Mouse (Mus musculus): ENCODE measurements around the gene Gm4756. TPM values are rescaled to one million over a fixed set of nuclear protein-coding genes. Genes with fewer than 3 reads are reported as not detected.
"Not testable (repeated sequence)": the region's sequence is repeated elsewhere in the genome, so short reads cannot be mapped to it uniquely, and the experiment has no call there.

Gm4756 gene
- not detected in 2 replicates for polyA plus RNA-seq (2014; fragmentation: Nextera tagmentation; extraction: Ambion mirVana)

- WGBS, result 82% methylated on average over 11 of the region's 11 CpGs
- no peaks in the 10 kb centered on the region for H3K9me3 ChIP-seq (ENCODE audit: control insufficient read depth, low read length)
- no peak within 1 kb of the TSS for H3K4me3 ChIP-seq (ENCODE audit: control insufficient read depth in 1 of 2, insufficient read depth in 1 of 2, low read depth in 1 of 2, low read length in 2 of 2)
- peaks cover 42% of the 10 kb centered on the region for H3K36me3 ChIP-seq (ENCODE audit: control insufficient read depth, insufficient read depth, low read length)
- H3K27ac ChIP-seq (replicated peaks in 1 of 2; ENCODE audit: control insufficient read depth in 1 of 2, insufficient read depth in 1 of 2, low read depth in 2 of 2, low read length in 2 of 2), result no peak within 1 kb of the TSS
- no peak within 1 kb of the TSS for H3K4me2 ChIP-seq (ENCODE audit: low read length)
- no peaks in the 10 kb centered on the region for H3K27me3 ChIP-seq (ENCODE audit: control insufficient read depth, insufficient read depth, low read length)
- H3K9ac ChIP-seq (ENCODE audit: low read length), result no peak within 1 kb of the TSS
- no peaks in the 10 kb centered on the region for H3K4me1 ChIP-seq (ENCODE audit: control insufficient read depth in 2 of 2, insufficient read depth in 2 of 2, low read length in 2 of 2)
- no peak for ATAC-seq (ENCODE audit: insufficient number of reproducible peaks, insufficient read depth, low FRiP score, low read depth)
These were observed at the start of gene Gm4756 for GRCm38 (mm10) chr12:72649611-72650330. Gene Gm4756, minus strand, starts transcription at chr12:72649661.

GRCm38 (mm10) chr12:72694901-72695463 is 45.5 kb upstream of the Gm4756 start:
- no peak overlapping the region for H3K27ac ChIP-seq (replicated peaks in 1 of 2; ENCODE audit: control insufficient read depth in 1 of 2, insufficient read depth in 1 of 2, low read depth in 2 of 2, low read length in 2 of 2)
- H3K4me1 ChIP-seq (ENCODE audit: control insufficient read depth in 2 of 2, insufficient read depth in 2 of 2, low read length in 2 of 2), result no peaks in the 10 kb centered on the region; a peak in 1 of 4 replicates
- H3K9ac ChIP-seq (ENCODE audit: low read length), result no peak overlapping the region
- no peaks in the 10 kb centered on the region for H3K9me3 ChIP-seq (ENCODE audit: control insufficient read depth, low read length)
- H3K4me3 ChIP-seq (ENCODE audit: control insufficient read depth in 1 of 2, insufficient read depth in 1 of 2, low read depth in 1 of 2, low read length in 2 of 2), result no peak overlapping the region
- peak overlapping the region; percentile 47 for H3K4me2 ChIP-seq (ENCODE audit: low read length)
- H3K27me3 ChIP-seq (ENCODE audit: control insufficient read depth, insufficient read depth, low read length), result no peaks in the 10 kb centered on the region
- 18% methylated on average over 9 of the region's 9 CpGs for WGBS
- no peak for ATAC-seq (ENCODE audit: insufficient number of reproducible peaks, insufficient read depth, low FRiP score, low read depth)
- no peaks in the 10 kb centered on the region for H3K36me3 ChIP-seq (ENCODE audit: control insufficient read depth, insufficient read depth, low read length)

- H3K9ac ChIP-seq (ENCODE audit: low read length), result no peak overlapping the region
- 57% methylated on average over 12 of the region's 12 CpGs for WGBS
- no peak for ATAC-seq (ENCODE audit: insufficient number of reproducible peaks, insufficient read depth, low FRiP score, low read depth)
- no peaks in the 10 kb centered on the region for H3K27me3 ChIP-seq (ENCODE audit: control insufficient read depth, insufficient read depth, low read length)
- H3K4me3 ChIP-seq (ENCODE audit: control insufficient read depth in 1 of 2, insufficient read depth in 1 of 2, low read depth in 1 of 2, low read length in 2 of 2), result no peak overlapping the region
- H3K4me1 ChIP-seq (ENCODE audit: control insufficient read depth in 2 of 2, insufficient read depth in 2 of 2, low read length in 2 of 2), result no peaks in the 10 kb centered on the region; a peak in 1 of 4 replicates
- no peaks in the 10 kb centered on the region for H3K9me3 ChIP-seq (ENCODE audit: control insufficient read depth, low read length)
- no peak overlapping the region for H3K27ac ChIP-seq (replicated peaks in 1 of 2; ENCODE audit: control insufficient read depth in 1 of 2, insufficient read depth in 1 of 2, low read depth in 2 of 2, low read length in 2 of 2)
- H3K4me2 ChIP-seq (ENCODE audit: low read length), result peak overlapping the region; percentile 37
- H3K36me3 ChIP-seq (ENCODE audit: control insufficient read depth, insufficient read depth, low read length), result no peaks in the 10 kb centered on the region
These were observed 45.0 kb upstream of the Gm4756 start for GRCm38 (mm10) chr12:72694438-72694837.

GRCm38 (mm10) chr12:72693895-72694294 is 44.4 kb upstream of the Gm4756 start:
- ATAC-seq (ENCODE audit: insufficient number of reproducible peaks, insufficient read depth, low FRiP score, low read depth), result no peak
- WGBS, result 42% methylated on average over 6 of the region's 6 CpGs
- Histone ChIP-seq H3K9me3 (ENCODE audit: control insufficient read depth, low read length) (no peaks in the 10 kb centered on the region), H3K4me2 (ENCODE audit: low read length) (peak overlapping the region; percentile 37), H3K9ac (ENCODE audit: low read length) (no peak overlapping the region), H3K27ac (replicated peaks in 1 of 2; ENCODE audit: control insufficient read depth in 1 of 2, insufficient read depth in 1 of 2, low read depth in 2 of 2, low read length in 2 of 2) (no peak overlapping the region), H3K36me3 (ENCODE audit: control insufficient read depth, insufficient read depth, low read length) (no peaks in the 10 kb centered on the region), H3K4me3 (ENCODE audit: control insufficient read depth in 1 of 2, insufficient read depth in 1 of 2, low read depth in 1 of 2, low read length in 2 of 2) (no peak overlapping the region), H3K4me1 (ENCODE audit: control insufficient read depth in 2 of 2, insufficient read depth in 2 of 2, low read length in 2 of 2) (no peaks in the 10 kb centered on the region; a peak in 1 of 4 replicates), H3K27me3 (ENCODE audit: control insufficient read depth, insufficient read depth, low read length) (no peaks in the 10 kb centered on the region)

- not testable (repeated sequence) for H3K9ac ChIP-seq (ENCODE audit: low read length); H3K27me3 ChIP-seq (ENCODE audit: control insufficient read depth, insufficient read depth, low read length); H3K27ac ChIP-seq (replicated peaks in 1 of 2; ENCODE audit: control insufficient read depth in 1 of 2, insufficient read depth in 1 of 2, low read depth in 2 of 2, low read length in 2 of 2); H3K36me3 ChIP-seq (ENCODE audit: control insufficient read depth, insufficient read depth, low read length); H3K9me3 ChIP-seq (ENCODE audit: control insufficient read depth, low read length); H3K4me2 ChIP-seq (ENCODE audit: low read length); ATAC-seq (ENCODE audit: insufficient number of reproducible peaks, insufficient read depth, low FRiP score, low read depth); H3K4me1 ChIP-seq (ENCODE audit: control insufficient read depth in 2 of 2, insufficient read depth in 2 of 2, low read length in 2 of 2); H3K4me3 ChIP-seq (ENCODE audit: control insufficient read depth in 1 of 2, insufficient read depth in 1 of 2, low read depth in 1 of 2, low read length in 2 of 2)
- WGBS, result 17% methylated on average over 2 of the region's 2 CpGs
These were observed 38.8 kb upstream of the Gm4756 start for GRCm38 (mm10) chr12:72688281-72688680.

- not testable (repeated sequence) for H3K36me3 ChIP-seq (ENCODE audit: control insufficient read depth, insufficient read depth, low read length); H3K9me3 ChIP-seq (ENCODE audit: control insufficient read depth, low read length); H3K9ac ChIP-seq (ENCODE audit: low read length); H3K4me2 ChIP-seq (ENCODE audit: low read length); H3K4me3 ChIP-seq (ENCODE audit: control insufficient read depth in 1 of 2, insufficient read depth in 1 of 2, low read depth in 1 of 2, low read length in 2 of 2); H3K27ac ChIP-seq (replicated peaks in 1 of 2; ENCODE audit: control insufficient read depth in 1 of 2, insufficient read depth in 1 of 2, low read depth in 2 of 2, low read length in 2 of 2); H3K4me1 ChIP-seq (ENCODE audit: control insufficient read depth in 2 of 2, insufficient read depth in 2 of 2, low read length in 2 of 2); H3K27me3 ChIP-seq (ENCODE audit: control insufficient read depth, insufficient read depth, low read length); ATAC-seq (ENCODE audit: insufficient number of reproducible peaks, insufficient read depth, low FRiP score, low read depth)
- 57% methylated on average over 6 of the region's 6 CpGs for WGBS
These were observed 38.3 kb upstream of the Gm4756 start for GRCm38 (mm10) chr12:72687741-72688140.

GRCm38 (mm10) chr12:72686566-72686965 is 37.1 kb upstream of the Gm4756 start:
- WGBS, result 82% methylated on average over 4 of the region's 4 CpGs
- not testable (repeated sequence) for H3K9ac ChIP-seq (ENCODE audit: low read length); H3K27ac ChIP-seq (replicated peaks in 1 of 2; ENCODE audit: control insufficient read depth in 1 of 2, insufficient read depth in 1 of 2, low read depth in 2 of 2, low read length in 2 of 2); H3K4me2 ChIP-seq (ENCODE audit: low read length); H3K27me3 ChIP-seq (ENCODE audit: control insufficient read depth, insufficient read depth, low read length); H3K4me3 ChIP-seq (ENCODE audit: control insufficient read depth in 1 of 2, insufficient read depth in 1 of 2, low read depth in 1 of 2, low read length in 2 of 2); H3K36me3 ChIP-seq (ENCODE audit: control insufficient read depth, insufficient read depth, low read length); H3K4me1 ChIP-seq (ENCODE audit: control insufficient read depth in 2 of 2, insufficient read depth in 2 of 2, low read length in 2 of 2); ATAC-seq (ENCODE audit: insufficient number of reproducible peaks, insufficient read depth, low FRiP score, low read depth); H3K9me3 ChIP-seq (ENCODE audit: control insufficient read depth, low read length)
